Mouse (Mus musculus) forebrain, embryonic 14.5 days (tissue): ENCODE data around the gene Samd4. TPM values are rescaled to one million over a fixed set of nuclear protein-coding genes. Genes with fewer than 3 reads are reported as not detected.

Experiments used
- ATAC-seq: fragments of 200-750 bp; cut with Nextera tagmentation; 2 replicates; pipeline ENCODE4 v1.8.0; 2017; ENCODE audit warnings: mild to moderate bottlenecking, moderate library complexity
- DNase-seq: peaks from one replicate; pipeline ENCODE4 v3.0.0-alpha.2; 2015; ENCODE audit warnings: low spot score
- H3K27ac ChIP-seq: fragments of 300-500 bp; sonication (generic); 2 replicates; pipeline ENCODE4 v1.5.1; 2014; ENCODE audit warnings: low read depth, mild to moderate bottlenecking, control low read depth, low read length, moderate library complexity
- H3K27me3 ChIP-seq: fragments of 300-500 bp; sonication (generic); replicated peaks from 2 replicates; pipeline ENCODE4 v1.6.1; 2014; ENCODE audit warnings: low read length, control low read depth, mixed read lengths; ENCODE audit not compliant: control insufficient read depth, insufficient read depth
- H3K36me3 ChIP-seq: fragments of 300-500 bp; sonication (generic); 2 replicates; pipeline ENCODE4 v1.6.1; 2014; ENCODE audit warnings: low read length, control low read depth; ENCODE audit not compliant: control insufficient read depth, insufficient read depth
- H3K4me1 ChIP-seq: fragments of 300-500 bp; sonication (generic); 2 replicates; pipeline ENCODE4 v1.6.1; 2014; ENCODE audit warnings: antibody characterized with exemption, low read length, control low read depth; ENCODE audit not compliant: control insufficient read depth, insufficient read depth
- H3K4me2 ChIP-seq: fragments of 300-500 bp; sonication (generic); 2 replicates; pipeline ENCODE4 v1.6.1; 2014; ENCODE audit warnings: mild to moderate bottlenecking, control low read depth, low read length
- H3K4me3 ChIP-seq: fragments of 300-500 bp; sonication (generic); 2 replicates; pipeline ENCODE4 v1.5.1; 2014; ENCODE audit warnings: low read depth, low read length, control low read depth
- H3K9ac ChIP-seq: fragments of 300-500 bp; sonication (generic); 2 replicates; pipeline ENCODE4 v1.6.1; 2014; ENCODE audit warnings: mild to moderate bottlenecking, low read length, control low read depth, moderate library complexity
- H3K9me3 ChIP-seq: fragments of 300-500 bp; sonication (generic); replicated peaks from 2 replicates; pipeline ENCODE4 v1.6.1; 2016; ENCODE audit warnings: low read length, control low read depth, mixed read lengths; ENCODE audit not compliant: control insufficient read depth
- WGBS: fragments of 180-500 bp; shearing (Covaris S2); extraction: QIAGEN DNeasy Blood & Tissue Kit; methylation state at CpG from one replicate; pipeline ENCODE4 v1.1.7; 2014; 5-methylcytosine and 5-hydroxymethylcytosine counted together
- polyA plus RNA-seq: library from polyadenylated mRNA; unstranded; fragments of >200 nt; fragmentation: Nextera tagmentation; extraction: Ambion mirVana; gene quantifications from 2 replicates; pipeline ENCODE4 v1.2.1, GENCODE M21; 2014

Samd4 gene
- polyA plus RNA-seq, 1 experiment from 2014 or later: 3.6 TPM

- no peaks in the 10 kb centered on the region for H3K27me3 ChIP-seq
- H3K9me3 ChIP-seq: no peaks in the 10 kb centered on the region
- 93% methylated on average over 6 of the region's 6 CpGs for WGBS
- DNase-seq (no peak), ATAC-seq (no peak)
- no peak overlapping the region for H3K4me2 ChIP-seq
- H3K4me3 ChIP-seq: no peak overlapping the region
- no peak overlapping the region for H3K27ac ChIP-seq
- H3K36me3 ChIP-seq: no peaks in the 10 kb centered on the region
- no peaks in the 10 kb centered on the region for H3K4me1 ChIP-seq
- no peak overlapping the region for H3K9ac ChIP-seq
Measured at GRCm38 (mm10) chr14:47049051-47049450, 166.4 kb downstream of the Samd4 start.

GRCm38 (mm10) chr14:47051743-47052610 lies 169.3 kb downstream of the Samd4 start:
- H3K27me3 ChIP-seq: no peaks in the 10 kb centered on the region
- no peaks in the 10 kb centered on the region for H3K4me1 ChIP-seq
- 90% methylated on average over 5 of the region's 5 CpGs for WGBS
- no peak overlapping the region for H3K27ac ChIP-seq
- ATAC-seq: no peak
- no peaks in the 10 kb centered on the region for H3K36me3 ChIP-seq
- no peak overlapping the region for H3K9ac ChIP-seq
- H3K9me3 ChIP-seq: no peaks in the 10 kb centered on the region
- DNase-seq: no peak
- H3K4me3 ChIP-seq: no peak overlapping the region
- H3K4me2 ChIP-seq: no peak overlapping the region

GRCm38 (mm10) chr14:47053101-47053500 lies 170.4 kb downstream of the Samd4 start:
- H3K4me2 ChIP-seq: no peak overlapping the region
- no peaks in the 10 kb centered on the region for H3K9me3 ChIP-seq
- no peaks in the 10 kb centered on the region for H3K4me1 ChIP-seq
- DNase-seq (no peak), ATAC-seq (no peak)
- no peak overlapping the region for H3K27ac ChIP-seq
- no peaks in the 10 kb centered on the region for H3K27me3 ChIP-seq
- H3K4me3 ChIP-seq: no peak overlapping the region
- no peak overlapping the region for H3K9ac ChIP-seq
- no peaks in the 10 kb centered on the region for H3K36me3 ChIP-seq
- WGBS: 94% methylated on average over 1 of the region's 1 CpGs

- Histone ChIP-seq H3K9me3 (no peaks in the 10 kb centered on the region), H3K9ac (no peak overlapping the region), H3K4me2 (no peak overlapping the region), H3K36me3 (no peaks in the 10 kb centered on the region), H3K4me1 (no peaks in the 10 kb centered on the region), H3K27me3 (no peaks in the 10 kb centered on the region), H3K27ac (no peak overlapping the region), H3K4me3 (no peak overlapping the region)
- WGBS: 84% methylated on average over 5 of the region's 5 CpGs
- no peak for DNase-seq
- no peak for ATAC-seq
Measured at GRCm38 (mm10) chr14:47053824-47054223, 171.2 kb downstream of the Samd4 start.

- Histone ChIP-seq H3K4me3 (no peak overlapping the region), H3K27ac (no peak overlapping the region), H3K27me3 (no peaks in the 10 kb centered on the region), H3K4me2 (no peak overlapping the region), H3K9me3 (no peaks in the 10 kb centered on the region), H3K9ac (no peak overlapping the region), H3K4me1 (no peaks in the 10 kb centered on the region), H3K36me3 (no peaks in the 10 kb centered on the region)
- DNase-seq (no peak), ATAC-seq (no peak)
- 96% methylated on average over 2 of the region's 2 CpGs for WGBS
Measured at GRCm38 (mm10) chr14:47058969-47059368, 176.3 kb downstream of the Samd4 start.

GRCm38 (mm10) chr14:47065067-47065466 lies 182.4 kb downstream of the Samd4 start:
- no peak for ATAC-seq
- H3K4me1 ChIP-seq: peaks cover 2% of the 10 kb centered on the region; the same call in 1 of the 2 replicates
- H3K27ac ChIP-seq: no peak overlapping the region
- H3K4me3 ChIP-seq: no peak overlapping the region
- H3K4me2 ChIP-seq: no peak overlapping the region
- no peaks in the 10 kb centered on the region for H3K36me3 ChIP-seq
- no peak for DNase-seq
- 50% methylated on average over 5 of the region's 5 CpGs for WGBS
- no peak overlapping the region for H3K9ac ChIP-seq
- H3K27me3 ChIP-seq: no peaks in the 10 kb centered on the region
- no peaks in the 10 kb centered on the region for H3K9me3 ChIP-seq

GRCm38 (mm10) chr14:47066901-47067300 lies 184.2 kb downstream of the Samd4 start:
- H3K27ac ChIP-seq: no peak overlapping the region
- no peak overlapping the region for H3K4me2 ChIP-seq
- DNase-seq (no peak), ATAC-seq (no peak)
- H3K27me3 ChIP-seq: no peaks in the 10 kb centered on the region
- no peaks in the 10 kb centered on the region for H3K36me3 ChIP-seq
- H3K4me3 ChIP-seq: no peak overlapping the region
- no peak overlapping the region for H3K9ac ChIP-seq
- peaks cover 2% of the 10 kb centered on the region; the same call in 1 of the 2 replicates for H3K4me1 ChIP-seq
- H3K9me3 ChIP-seq: no peaks in the 10 kb centered on the region
- 89% methylated on average over 5 of the region's 5 CpGs for WGBS

- Histone ChIP-seq H3K9ac (no peak overlapping the region), H3K4me1 (no peaks in the 10 kb centered on the region), H3K4me3 (no peak overlapping the region), H3K36me3 (no peaks in the 10 kb centered on the region), H3K9me3 (no peaks in the 10 kb centered on the region), H3K27ac (no peak overlapping the region), H3K4me2 (no peak overlapping the region), H3K27me3 (no peaks in the 10 kb centered on the region)
- 60% methylated on average over 18 of the region's 18 CpGs for WGBS
- no peak for ATAC-seq
- DNase-seq: no peak
Measured at GRCm38 (mm10) chr14:47074045-47074666, 191.5 kb downstream of the Samd4 start.
